Mouse (Mus musculus) gastrocnemius, adult 2 months (tissue): Measurements from ENCODE around the gene Plekhg3. TPM values are rescaled to one million over a fixed set of nuclear protein-coding genes. Genes with fewer than 3 reads are reported as not detected.

Source experiments
- DNase-seq: peaks from one replicate; pipeline ENCODE4 v3.0.0; 2022
- H3K27ac ChIP-seq: fragments of 200-600 bp; 2 replicates; pipeline ENCODE4 v1.8.1; 2022; ENCODE audit warnings: mild to moderate bottlenecking
- H3K4me3 ChIP-seq: fragments of 200-600 bp; 2 replicates; pipeline ENCODE4 v1.8.1; 2022; ENCODE audit warnings: mild to moderate bottlenecking, moderate library complexity
- CTCF ChIP-seq: fragments of 200-600 bp; IDR thresholded peaks from 2 replicates; pipeline ENCODE4 v1.8.1; 2022; ENCODE audit warnings: antibody characterized with exemption, mild to moderate bottlenecking, moderate library complexity
- intact Hi-C: fragments of 180-260 bp; cut with DNase I; formaldehyde crosslinking; loops from one replicate; pipeline ENCODE4 v1.15.1; 2025
- total RNA-seq, 2 experiments: library from RNA; stranded (reverse); gene quantifications; 2 replicates each; pipeline ENCODE4 v1.2.3; 2021

The Plekhg3 gene
- total RNA-seq, 2 experiments from 2014 or later = 5.3 to 6.1 TPM

DNA sequence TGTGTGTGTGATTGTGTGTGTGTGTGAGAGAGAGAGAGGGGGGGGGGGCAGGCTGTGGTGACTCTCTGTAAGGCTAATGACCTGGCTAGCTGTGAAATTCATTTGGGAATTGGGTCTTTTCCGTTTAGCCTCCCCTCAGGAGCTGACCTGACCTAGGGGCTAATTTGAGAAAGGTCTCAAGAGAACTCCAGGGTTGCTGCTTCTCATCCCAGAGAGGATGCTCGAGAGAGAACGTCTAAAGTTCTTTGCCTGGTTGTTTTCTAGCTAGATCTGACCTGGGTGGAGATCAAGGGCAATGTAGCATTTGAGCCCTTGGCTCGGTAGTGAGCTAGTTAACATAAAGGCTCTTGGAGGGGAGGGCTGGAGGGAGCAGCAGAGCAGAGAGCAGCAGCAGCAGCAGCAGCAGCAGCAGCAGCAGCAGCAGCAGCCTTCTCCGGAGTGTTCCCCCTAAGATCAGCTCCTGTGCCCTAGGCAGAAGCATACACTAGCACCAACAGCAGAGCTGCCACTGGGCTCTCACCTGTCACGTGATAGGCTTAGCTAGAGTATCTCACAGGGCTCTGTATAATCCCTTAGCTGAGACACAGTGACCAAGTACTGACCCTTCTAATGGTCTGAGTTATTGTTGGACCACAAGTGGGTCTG is 26.2 kb downstream of the Plekhg3 start:
- TF ChIP-seq CTCF = no peak
- Histone ChIP-seq H3K27ac (peak overlapping the region; percentile 57), H3K4me3 (no peak overlapping the region)
- DNase-seq = no peak
- intact Hi-C loops = no loop called here

DNA sequence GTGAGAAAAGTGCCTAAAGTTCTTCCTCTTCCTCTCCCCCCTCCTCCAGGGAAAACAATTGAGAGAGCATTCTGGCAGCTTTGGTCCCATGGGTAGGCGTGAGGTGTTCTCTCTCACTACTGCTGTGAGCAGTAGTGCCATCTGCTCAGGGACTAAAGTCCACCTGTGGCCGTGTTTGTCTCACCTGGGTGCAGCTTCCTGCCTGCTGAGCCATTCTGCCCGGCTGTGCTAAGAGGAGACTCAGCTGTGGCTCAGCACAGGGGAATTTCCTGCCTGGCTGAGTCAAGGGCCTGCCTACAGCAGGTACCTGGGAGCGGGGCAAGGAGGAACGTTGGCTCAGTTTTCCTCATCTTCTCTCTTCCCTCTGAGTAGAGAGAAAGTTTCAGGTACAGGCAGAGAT is 27.5 kb downstream of the Plekhg3 start:
- Histone ChIP-seq H3K4me3 (no peak overlapping the region), H3K27ac (0 out of 2 replicates have a peak overlapping the region, but pooled peaks have one; percentile 20)
- no peak for TF ChIP-seq CTCF
- intact Hi-C loops = no loop called here
- DNase-seq = no peak

DNA sequence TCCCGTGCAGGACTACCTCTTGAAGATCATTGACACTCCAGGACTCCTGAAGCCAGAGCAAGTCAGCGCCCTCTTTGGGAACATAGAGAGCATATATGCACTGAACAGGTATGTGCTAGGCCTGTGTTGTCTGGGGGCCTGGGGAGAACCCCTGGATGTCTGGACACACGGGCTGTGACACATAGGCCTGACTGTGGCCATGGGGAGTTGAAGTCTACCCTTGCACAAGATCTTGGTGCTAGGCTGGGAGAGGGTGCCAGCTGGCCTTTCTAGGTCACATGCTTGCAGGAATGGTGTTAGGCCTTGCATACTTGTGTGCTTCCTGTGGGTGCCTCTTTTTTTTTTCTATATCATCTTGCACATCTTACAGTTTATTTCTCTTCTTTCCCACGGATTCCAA is 31.5 kb downstream of the Plekhg3 start:
- DNase-seq = no peak
- Histone ChIP-seq H3K27ac (no peak overlapping the region), H3K4me3 (no peak overlapping the region)
- intact Hi-C loops = no loop called here
- TF ChIP-seq CTCF = no peak

DNA sequence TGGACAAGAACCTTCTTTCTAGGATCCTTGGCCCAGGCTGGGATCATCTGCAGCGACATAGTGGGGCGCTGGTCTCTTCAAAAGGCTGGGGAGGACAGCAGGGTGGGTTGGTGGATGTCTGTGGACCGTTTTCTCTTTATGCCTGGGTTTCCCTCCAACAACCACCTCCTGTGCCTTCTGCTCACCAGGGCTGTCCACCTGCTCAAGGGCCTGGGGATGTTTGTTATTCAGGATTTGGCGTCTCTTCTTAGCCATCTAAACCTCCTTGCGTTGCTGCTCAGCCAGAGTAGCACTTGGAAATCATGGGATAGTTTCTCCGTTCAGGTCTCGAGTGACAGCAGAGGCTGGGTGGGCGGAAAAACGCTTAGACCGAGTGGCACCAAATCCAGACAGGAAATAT is 35.6 kb downstream of the Plekhg3 start:
- intact Hi-C loops = no loop called here
- H3K4me3 ChIP-seq = no peak overlapping the region
- TF ChIP-seq CTCF = no peak
- peak overlapping the region; percentile 21; the same call in 1 of the 2 replicates for H3K27ac ChIP-seq
- DNase-seq = no peak

DNA sequence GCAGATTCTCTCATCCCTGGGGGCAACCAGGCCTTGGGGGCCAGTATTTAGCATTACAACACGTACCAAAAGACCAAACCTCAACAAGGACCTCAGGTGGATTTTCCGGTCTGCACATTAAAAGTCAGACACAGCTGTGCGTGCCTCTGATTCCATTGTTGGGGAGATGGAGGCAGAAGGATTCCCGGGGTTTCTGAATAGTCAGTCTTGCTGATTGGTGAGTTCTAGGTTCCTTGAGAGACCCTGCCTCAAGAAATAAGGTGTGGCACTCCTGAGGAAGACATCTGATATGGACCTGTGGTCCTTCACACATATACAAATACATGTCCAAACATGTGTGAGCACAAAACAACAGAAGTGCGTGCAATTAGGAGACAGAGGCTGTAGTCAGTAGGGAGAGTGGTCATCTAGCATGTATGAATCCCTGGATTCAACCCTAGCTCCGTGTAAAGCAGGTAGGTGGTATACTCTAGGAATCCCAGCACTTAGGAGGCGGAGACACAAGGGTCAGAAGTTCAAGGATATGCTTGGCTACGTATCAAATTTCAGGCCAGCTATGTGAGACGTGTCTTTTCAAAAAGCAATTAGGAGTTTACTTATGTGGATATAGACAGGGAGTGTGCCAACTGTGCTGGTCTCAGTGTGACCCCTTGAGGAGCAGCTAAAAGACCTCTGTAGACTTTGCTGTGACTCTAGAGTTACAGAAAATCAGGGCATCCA is 39.7 kb downstream of the Plekhg3 start:
- H3K27ac ChIP-seq = no peak overlapping the region

DNA sequence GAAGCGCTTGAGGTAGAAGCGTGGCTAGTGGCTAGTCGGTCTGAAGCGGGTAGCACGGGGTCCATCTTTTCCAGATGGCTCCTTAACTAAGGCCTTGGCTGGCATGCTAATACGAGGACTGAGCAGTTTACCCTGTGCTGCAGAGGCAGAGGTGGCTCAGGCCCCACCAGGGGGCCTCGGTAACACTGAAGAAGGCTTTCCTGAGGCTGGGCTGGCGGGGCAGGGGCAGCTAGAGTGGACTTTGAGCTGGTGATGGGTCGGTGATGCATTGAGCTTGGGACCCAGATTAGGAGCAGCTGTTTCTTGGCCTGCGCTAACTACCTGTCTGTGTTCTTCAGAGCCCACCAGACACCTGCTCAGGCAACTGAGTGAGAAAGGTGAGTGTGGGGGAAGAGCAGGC is 40.6 kb downstream of the Plekhg3 start:
- no peak for TF ChIP-seq CTCF
- no peak overlapping the region for H3K27ac ChIP-seq
- no peak overlapping the region for H3K4me3 ChIP-seq
- no peak for DNase-seq
- intact Hi-C loops = no loop called here

More for the DNA sequence above, 39.7 kb downstream of the Plekhg3 start:
- intact Hi-C loops = no loop called here
- no peak overlapping the region for H3K4me3 ChIP-seq
- DNase-seq = no peak
- no peak for TF ChIP-seq CTCF

DNA sequence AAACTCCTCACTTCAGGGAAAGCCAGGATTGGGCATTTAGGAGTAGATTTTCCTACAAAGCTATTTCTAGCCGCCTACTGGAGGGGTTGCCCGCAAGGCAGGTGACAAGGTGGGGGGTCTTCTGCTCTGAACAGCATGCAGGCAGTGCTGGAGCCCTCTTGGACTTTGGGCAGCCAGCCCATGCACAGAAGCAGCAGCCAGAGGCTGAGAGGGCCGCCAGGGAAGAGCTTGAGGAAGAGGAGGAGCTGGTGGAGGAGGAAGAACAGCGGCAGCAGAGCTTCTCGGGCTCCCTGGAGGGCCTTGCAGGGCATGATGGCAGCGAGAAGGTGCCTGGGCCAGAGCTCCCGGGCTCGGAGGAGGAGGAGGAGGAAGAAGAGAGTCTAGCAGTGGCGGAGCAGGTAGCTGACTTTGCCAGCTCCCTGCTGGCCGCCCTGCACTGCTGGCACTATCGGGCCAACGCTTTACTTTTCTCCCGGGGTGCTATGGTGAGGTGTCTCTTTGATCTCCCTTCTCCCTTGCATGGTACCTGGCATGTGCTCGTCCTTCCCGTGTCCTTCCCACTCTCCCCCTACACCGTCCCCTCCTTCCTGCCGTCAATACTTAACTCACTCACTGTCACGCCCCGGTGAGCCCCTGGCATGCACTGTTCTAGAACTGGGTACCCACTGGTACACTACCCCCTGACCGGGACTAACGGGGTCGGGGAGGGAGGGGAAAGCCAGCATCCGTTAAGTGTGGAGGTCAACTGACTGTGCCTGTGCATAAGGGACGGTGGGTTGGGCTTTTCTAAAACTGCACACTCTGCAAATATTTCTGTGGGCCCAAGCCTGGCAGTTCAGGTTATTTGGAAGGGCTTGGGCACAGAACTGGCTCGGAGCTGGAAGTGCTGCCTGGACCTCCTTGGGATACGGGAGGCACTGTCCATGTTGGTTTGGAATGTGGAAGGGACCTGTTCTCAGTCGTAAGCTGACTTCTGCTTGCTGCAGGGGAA is 41.9 kb downstream of the Plekhg3 start:
- Histone ChIP-seq H3K27ac (no peak overlapping the region), H3K4me3 (no peak overlapping the region)
- no peak for TF ChIP-seq CTCF
- no peak for DNase-seq
- intact Hi-C loops = no loop called here

DNA sequence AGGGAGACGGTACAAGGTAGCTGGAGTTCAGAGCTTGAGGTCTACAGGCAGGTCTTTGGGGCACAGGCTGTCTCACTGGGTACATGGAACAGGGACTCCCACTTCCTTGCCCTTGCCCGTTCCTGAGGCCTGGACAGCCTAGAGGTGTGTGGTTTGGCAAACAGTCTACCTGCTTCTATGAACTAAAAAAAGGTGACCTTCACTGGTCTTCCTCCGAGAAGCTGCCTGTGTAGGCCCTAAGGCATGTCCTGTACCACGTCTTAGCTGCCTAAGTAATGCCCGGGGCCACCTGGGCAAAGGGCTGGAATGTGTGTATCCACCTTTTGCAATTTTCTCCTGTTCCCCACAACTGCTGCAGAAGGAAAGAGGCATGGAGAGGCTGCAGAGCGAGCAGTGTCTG is 42.7 kb downstream of the Plekhg3 start:
- no peak overlapping the region for H3K4me3 ChIP-seq
- no peak for TF ChIP-seq CTCF
- no peak overlapping the region for H3K27ac ChIP-seq
- intact Hi-C loops = no loop called here
- DNase-seq = no peak

DNA sequence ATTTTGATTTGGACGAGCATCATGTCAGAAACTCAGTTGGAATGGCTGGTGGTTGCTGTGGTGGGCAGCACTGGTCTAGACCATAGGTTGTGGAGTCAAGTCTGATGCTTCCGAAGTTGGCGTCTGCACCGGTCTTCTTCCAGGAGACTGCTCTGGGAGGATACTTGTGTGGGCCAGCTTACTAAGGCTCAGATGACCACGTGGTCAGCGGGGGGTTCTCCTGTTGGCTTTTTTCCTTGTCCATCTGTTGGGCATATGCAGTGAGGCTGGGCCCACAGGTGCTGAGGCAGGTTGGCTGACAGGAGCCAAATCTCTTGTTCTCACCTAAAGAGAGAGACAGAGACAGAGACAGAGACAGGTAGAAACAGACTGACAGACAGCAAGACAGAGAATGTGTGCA is 44.1 kb downstream of the Plekhg3 start:
- no peak for DNase-seq
- Histone ChIP-seq H3K27ac (no peak overlapping the region), H3K4me3 (no peak overlapping the region)
- intact Hi-C loops = no loop called here
- TF ChIP-seq CTCF = no peak

DNA sequence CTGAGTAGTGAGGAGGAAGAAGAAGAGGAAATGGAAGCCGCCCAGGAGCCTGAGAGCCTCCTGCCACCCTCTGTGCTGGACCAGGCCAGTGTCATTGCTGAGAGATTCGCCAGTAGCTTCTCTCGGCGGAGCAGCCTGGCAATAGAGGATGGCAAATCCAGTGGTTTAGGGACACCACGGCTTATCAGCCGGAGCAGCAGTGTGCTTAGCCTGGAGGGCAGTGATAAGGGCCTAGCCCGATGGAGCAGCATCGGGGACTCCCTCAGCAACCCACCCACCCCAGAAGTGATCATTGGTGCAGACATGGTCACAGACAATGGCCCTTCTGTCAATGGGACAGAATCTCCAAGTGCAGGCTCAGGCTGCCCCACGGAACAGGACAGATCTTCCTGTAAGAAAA is 45.4 kb downstream of the Plekhg3 start:
- no peak overlapping the region for H3K27ac ChIP-seq

DNA sequence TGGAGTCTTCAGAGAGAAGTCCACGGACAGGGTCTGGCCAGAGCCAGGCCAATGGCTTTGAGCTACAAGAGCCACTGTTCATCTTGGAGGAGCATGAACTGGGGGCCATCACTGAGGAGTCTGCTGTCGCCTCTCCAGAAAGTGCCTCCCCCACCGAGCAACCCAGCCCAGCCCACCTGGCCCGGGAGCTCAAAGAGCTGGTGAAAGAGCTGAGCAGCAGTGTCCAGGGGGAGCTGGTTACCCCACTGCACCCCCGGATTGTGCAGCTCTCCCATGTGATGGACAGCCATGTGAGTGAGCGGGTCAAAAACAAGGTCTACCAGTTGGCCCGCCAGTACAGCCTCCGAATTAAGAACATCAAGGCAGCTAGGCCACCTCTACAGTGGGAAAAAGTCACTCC is 46.1 kb downstream of the Plekhg3 start:
- no peak overlapping the region for H3K27ac ChIP-seq
- no peak for TF ChIP-seq CTCF
- H3K4me3 ChIP-seq = no peak overlapping the region
- intact Hi-C loops = no loop called here
- no peak for DNase-seq

More for the DNA sequence above, 45.4 kb downstream of the Plekhg3 start:
- TF ChIP-seq CTCF = no peak
- DNase-seq = no peak
- no peak overlapping the region for H3K4me3 ChIP-seq
- intact Hi-C loops = no loop called here

DNA sequence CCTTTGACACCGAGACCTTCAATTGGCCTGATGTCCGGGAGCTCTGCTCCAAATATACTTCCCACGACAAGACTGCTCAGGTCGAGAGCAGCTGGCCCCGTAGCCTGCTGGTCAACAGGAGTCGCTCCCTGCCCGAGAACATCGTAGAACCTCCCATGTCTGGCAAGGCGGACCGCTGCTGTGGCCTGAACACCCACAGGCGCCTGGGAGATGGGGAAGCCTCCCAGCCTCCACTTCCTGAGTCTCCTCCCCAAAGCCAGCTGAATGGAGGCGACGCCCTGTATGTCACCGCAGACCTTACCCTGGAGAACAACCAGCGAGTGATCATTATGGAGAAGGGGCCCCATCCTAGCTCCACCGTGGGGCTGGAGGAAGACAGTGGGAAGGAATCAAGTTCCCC is 47.2 kb downstream of the Plekhg3 start:
- peak overlapping the region; percentile 54 for H3K27ac ChIP-seq

DNA sequence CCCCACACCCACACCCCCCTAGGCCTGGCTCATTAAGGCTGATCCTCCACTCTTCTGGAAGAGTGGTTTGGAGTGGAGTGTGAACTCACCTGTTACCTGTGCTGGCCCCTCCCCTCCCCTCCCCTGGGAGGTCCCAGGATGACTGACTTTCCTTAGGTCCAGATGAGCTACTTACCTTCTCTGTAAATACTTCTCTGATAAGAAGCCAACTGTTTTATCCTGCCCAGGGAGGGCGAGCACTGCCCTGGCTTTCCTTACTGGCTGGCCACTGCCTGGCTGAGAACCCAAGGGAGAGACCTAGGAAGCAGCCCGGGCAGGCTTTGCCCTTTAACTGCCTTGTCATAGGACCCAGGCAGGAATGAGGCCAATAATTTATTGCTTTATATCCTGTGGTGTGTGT is 47.8 kb downstream of the Plekhg3 start:
- no peak for TF ChIP-seq CTCF
- intact Hi-C loops = no loop called here
- peak overlapping the region; percentile 54; the same call in 1 of the 2 replicates for H3K27ac ChIP-seq

More for the DNA sequence above, 47.2 kb downstream of the Plekhg3 start:
- no peak for TF ChIP-seq CTCF
- H3K4me3 ChIP-seq = no peak overlapping the region
- peak; percentile 59 for DNase-seq
- intact Hi-C loops = no loop called here

More for the DNA sequence above, 47.8 kb downstream of the Plekhg3 start:
- no peak overlapping the region for H3K4me3 ChIP-seq
- DNase-seq = no peak
